ENCODE assay signal across 9 mouse cellular contexts in the genomic region with DNA sequence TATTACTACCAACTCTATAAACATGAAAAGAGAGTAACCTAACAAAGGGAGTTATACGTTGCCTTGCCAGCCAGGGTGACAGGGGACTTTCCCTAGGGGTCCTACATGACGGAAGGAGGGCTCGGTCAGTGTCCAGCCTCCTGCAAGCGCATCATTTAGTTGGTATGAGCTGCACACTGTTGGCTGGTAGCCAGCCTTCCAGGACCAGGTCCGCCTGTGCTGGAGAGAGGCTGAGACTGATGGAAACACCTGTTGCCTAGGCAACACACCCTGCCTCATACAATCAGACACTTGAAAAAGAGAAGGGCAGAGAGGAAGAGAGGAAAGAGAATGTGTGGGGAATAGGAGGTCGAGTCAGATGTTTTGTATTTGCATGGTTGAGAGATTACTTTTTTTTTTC.
DNase-seq lines count a peak whose midpoint lies in the region; ATAC-seq and TF ChIP-seq lines count a peak whose summit lies in the region.
"Had no signal": no experiment of that assay in that cellular context is flagged by ENCODE, and none has a peak within 500 bp of the region (broad histone marks: within the 10 kb centered on the region; RNA-seq: fewer than 3 reads in every experiment).

No protein-coding gene starts in this region.

- no peaks in the 10 kb centered on the region for H3K9me3 ChIP-seq in heart, embryonic 12.5 days (replicated peaks)
- H3K9me3 ChIP-seq in heart, embryonic 11.5 days (replicated peaks; ENCODE audit: control insufficient read depth, low read length): no peaks in the 10 kb centered on the region
- H3K9me3 ChIP-seq in hindbrain, embryonic 11.5 days (ENCODE audit: control insufficient read depth, low read length): no peaks in the 10 kb centered on the region
- no peaks in the 10 kb centered on the region for H3K9me3 ChIP-seq in midbrain, embryonic 15.5 days

- H3K27ac ChIP-seq in heart, embryonic 12.5 days (ENCODE audit: poor library complexity, severe bottlenecking): no peak overlapping the region
- no peak overlapping the region for H3K27ac ChIP-seq in heart, embryonic 11.5 days (ENCODE audit: low read depth, low read length)
- peak overlapping the region; percentile 67 for H3K27ac ChIP-seq in bone marrow macrophage, adult 2 months (ENCODE audit: insufficient read depth, low read depth, low read length)
- no peak overlapping the region for H3K27ac ChIP-seq in hindbrain, embryonic 11.5 days (ENCODE audit: low read depth, low read length)
- no peak overlapping the region for H3K27ac ChIP-seq in midbrain, embryonic 15.5 days

- no peak overlapping the region for H3K4me3 ChIP-seq in heart, embryonic 12.5 days
- no peak overlapping the region for H3K4me3 ChIP-seq in heart, embryonic 11.5 days (ENCODE audit: low read depth, low read length)
- H3K4me3 ChIP-seq in bone marrow macrophage, adult 2 months (ENCODE audit: insufficient read depth, low read length): no peak overlapping the region
- H3K4me3 ChIP-seq in hindbrain, embryonic 11.5 days (ENCODE audit: low read depth, low read length): no peak overlapping the region
- H3K4me3 ChIP-seq in midbrain, embryonic 15.5 days: no peak overlapping the region

- no peaks in the 10 kb centered on the region for H3K36me3 ChIP-seq in heart, embryonic 12.5 days
- no peaks in the 10 kb centered on the region for H3K36me3 ChIP-seq in heart, embryonic 11.5 days (ENCODE audit: control insufficient read depth, insufficient read depth, low read length)
- H3K36me3 ChIP-seq in hindbrain, embryonic 11.5 days (ENCODE audit: control insufficient read depth, insufficient read depth, low read length): no peaks in the 10 kb centered on the region
- no peaks in the 10 kb centered on the region for H3K36me3 ChIP-seq in midbrain, embryonic 15.5 days (replicated peaks)

- H3K4me2 ChIP-seq in heart, embryonic 12.5 days: no peak overlapping the region
- H3K4me2 ChIP-seq in heart, embryonic 11.5 days: no peak overlapping the region
- no peak overlapping the region for H3K4me2 ChIP-seq in hindbrain, embryonic 11.5 days (replicated peaks; ENCODE audit: low read depth, low read length)
- no peak overlapping the region for H3K4me2 ChIP-seq in midbrain, embryonic 15.5 days

- WGBS in heart, embryonic 12.5 days: 22% methylated on average over 6 of the region's 6 CpGs
- WGBS in heart, embryonic 11.5 days (ENCODE audit: insufficient replicate concordance): 30% methylated on average over 6 of the region's 6 CpGs
- 26% methylated on average over 6 of the region's 6 CpGs for WGBS in hindbrain, embryonic 11.5 days
- WGBS in midbrain, embryonic 15.5 days: 11% methylated on average over 6 of the region's 6 CpGs

- peaks cover 23% of the 10 kb centered on the region for H3K4me1 ChIP-seq in heart, embryonic 12.5 days (replicated peaks)
- H3K4me1 ChIP-seq in heart, embryonic 11.5 days (ENCODE audit: control insufficient read depth, insufficient read depth, low read length): peaks cover 6% of the 10 kb centered on the region; the same call in 1 of the 2 replicates
- peaks cover 16% of the 10 kb centered on the region for H3K4me1 ChIP-seq in bone marrow macrophage, adult 2 months (ENCODE audit: control insufficient read depth, insufficient read depth, low read length)
- 0 out of 2 replicates have a peak, but pooled peaks cover 3% of the 10 kb centered on the region for H3K4me1 ChIP-seq in hindbrain, embryonic 11.5 days (replicated peaks; ENCODE audit: control insufficient read depth, insufficient read depth, low read length)
- peaks cover 17% of the 10 kb centered on the region for H3K4me1 ChIP-seq in midbrain, embryonic 15.5 days

- no peak overlapping the region for H3K9ac ChIP-seq in heart, embryonic 12.5 days
- H3K9ac ChIP-seq in heart, embryonic 11.5 days (ENCODE audit: low read depth, low read length): no peak overlapping the region
- no peak overlapping the region for H3K9ac ChIP-seq in hindbrain, embryonic 11.5 days (ENCODE audit: low read depth, low read length)
- H3K9ac ChIP-seq in midbrain, embryonic 15.5 days: no peak overlapping the region

- DNase-seq in hindbrain, embryonic 11.5 days (ENCODE audit: low spot score): peak; percentile 62
- DNase-seq in urinary bladder, postnatal 14 days (ENCODE audit: low spot score): no peak
- DNase-seq in frontal cortex, postnatal 25 days (ENCODE audit: low spot score in 2 of 2): no peak
- no peak for DNase-seq in heart, adult 8-10 months (ENCODE audit: low spot score)
- DNase-seq: kidney, adult 11 months had no signal

- no peak for TF ChIP-seq CTCF in bone marrow macrophage, adult 2 months (IDR thresholded peaks at IDR 0.05; ENCODE audit: low read depth, low read length)

- peaks cover 15% of the 10 kb centered on the region for H3K27me3 ChIP-seq in heart, embryonic 12.5 days (replicated peaks)
- H3K27me3 ChIP-seq in heart, embryonic 11.5 days (ENCODE audit: control insufficient read depth, insufficient read depth, low read length): peaks cover 7% of the 10 kb centered on the region; the same call in 1 of the 2 replicates
- no peaks in the 10 kb centered on the region for H3K27me3 ChIP-seq in hindbrain, embryonic 11.5 days (ENCODE audit: control insufficient read depth, insufficient read depth, low read length)
- 0 out of 2 replicates have a peak, but pooled peaks cover 8% of the 10 kb centered on the region for H3K27me3 ChIP-seq in midbrain, embryonic 15.5 days (replicated peaks)

- no peak for TF ChIP-seq POLR2A in bone marrow macrophage, adult 2 months (IDR thresholded peaks at IDR 0.05; ENCODE audit: borderline replicate concordance, low read depth, low read length)

- ATAC-seq in heart, embryonic 12.5 days (ENCODE audit: insufficient number of reproducible peaks, low FRiP score): peak; percentile 74; the same call in 1 of the 2 replicates
- ATAC-seq in heart, embryonic 11.5 days (replicated peaks; ENCODE audit: insufficient number of reproducible peaks, low FRiP score, low TSS enrichment): no peak; the same call in 1 of the 2 replicates
- peak; percentile 48; the same call in 1 of the 2 replicates for ATAC-seq in hindbrain, embryonic 11.5 days (ENCODE audit: low FRiP score)
- ATAC-seq in midbrain, embryonic 15.5 days (replicated peaks): peak; percentile 76
